Mouse (Mus musculus) liver, embryonic 16.5 days (tissue): ENCODE measurements around the gene Abcc6. TPM values are rescaled to one million over a fixed set of nuclear protein-coding genes. Genes with fewer than 3 reads are reported as not detected.

Experiments
- ATAC-seq: fragments of 200-750 bp; cut with Nextera tagmentation; 2 replicates; pipeline ENCODE4 v1.8.0; 2017; ENCODE audit warnings: low read depth, mild to moderate bottlenecking, moderate number of reproducible peaks, moderate library complexity
- H3K27ac ChIP-seq: fragments of 300-500 bp; sonication (generic); 2 replicates; pipeline ENCODE4 v1.5.1; 2014; ENCODE audit warnings: mild to moderate bottlenecking, low read length
- H3K27me3 ChIP-seq: fragments of 300-500 bp; sonication (generic); 2 replicates; pipeline ENCODE4 v1.6.1; 2014; ENCODE audit warnings: low read depth, low read length, mixed read lengths; ENCODE audit not compliant: control insufficient read depth, insufficient read depth
- H3K36me3 ChIP-seq: fragments of 300-500 bp; sonication (generic); 2 replicates; pipeline ENCODE4 v1.6.1; 2014; ENCODE audit warnings: mild to moderate bottlenecking; ENCODE audit not compliant: control insufficient read depth, insufficient read depth
- H3K4me1 ChIP-seq: fragments of 300-500 bp; sonication (generic); 2 replicates; pipeline ENCODE4 v1.6.1; 2014; ENCODE audit warnings: low read depth, low read length, mixed read lengths; ENCODE audit not compliant: control insufficient read depth
- H3K4me2 ChIP-seq: fragments of 300-500 bp; sonication (generic); 2 replicates; pipeline ENCODE4 v1.6.1; 2014; ENCODE audit warnings: low read depth, low read length, mixed read lengths
- H3K4me3 ChIP-seq: fragments of 300-500 bp; sonication (generic); 2 replicates; pipeline ENCODE4 v1.5.1; 2014; ENCODE audit warnings: low read depth, mild to moderate bottlenecking, low read length
- H3K9ac ChIP-seq: fragments of 300-500 bp; sonication (generic); 2 replicates; pipeline ENCODE4 v1.6.1; 2014; ENCODE audit warnings: low read depth, low read length
- H3K9me3 ChIP-seq: fragments of 300-500 bp; sonication (generic); replicated peaks from 2 replicates; pipeline ENCODE4 v1.6.1; 2016; ENCODE audit warnings: low read length; ENCODE audit not compliant: control insufficient read depth
- WGBS: fragments of 180-500 bp; shearing (Covaris S2); extraction: QIAGEN DNeasy Blood & Tissue Kit; methylation state at CpG from one replicate; pipeline ENCODE4 v1.1.7; 2014; ENCODE audit not compliant: insufficient replicate concordance; 5-methylcytosine and 5-hydroxymethylcytosine counted together
- polyA plus RNA-seq: library from polyadenylated mRNA; unstranded; fragments of >200 nt; fragmentation: Nextera tagmentation; extraction: Ambion mirVana; gene quantifications from 2 replicates; pipeline ENCODE4 v1.2.1, GENCODE M21; 2015

Abcc6 gene
- polyA plus RNA-seq, 1 experiment from 2014 or later, result 19.2 TPM

DNA sequence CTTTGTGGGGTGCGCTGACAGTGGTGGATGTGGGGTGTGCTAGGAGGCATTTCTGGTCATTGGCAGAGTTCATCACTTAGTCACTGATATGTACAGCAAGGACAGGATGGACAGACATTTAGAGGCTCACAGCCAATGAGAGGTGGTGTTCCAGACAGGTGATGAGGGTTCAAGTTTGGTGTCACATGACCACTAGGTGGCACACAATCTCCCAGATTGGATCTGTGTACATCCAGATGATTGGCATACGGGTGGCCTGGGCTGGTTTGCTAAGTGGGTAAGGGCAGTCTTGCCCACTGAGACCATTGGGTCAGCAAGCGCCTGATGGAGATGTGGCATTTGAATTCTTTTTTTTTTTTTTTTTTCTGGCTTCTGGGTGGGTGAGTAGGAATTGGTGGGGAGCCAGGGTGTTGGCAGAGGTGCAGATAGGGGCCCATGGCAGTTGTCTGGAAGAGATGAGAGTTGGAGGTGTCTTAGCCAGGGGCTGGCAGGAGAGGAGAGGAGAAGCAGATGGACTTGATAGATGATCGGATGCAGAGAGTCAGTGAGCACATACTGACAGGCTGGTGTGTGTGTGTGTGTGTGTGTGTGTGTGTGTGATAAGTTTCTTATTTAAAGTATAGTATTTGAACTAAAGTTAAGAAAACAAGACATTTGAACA is 22.2 kb upstream of the Abcc6 start:
- Histone ChIP-seq H3K4me3 (no peak overlapping the region), H3K9ac (no peak overlapping the region), H3K27ac (no peak overlapping the region), H3K9me3 (no peaks in the 10 kb centered on the region), H3K36me3 (peaks cover 22% of the 10 kb centered on the region), H3K4me2 (no peak overlapping the region), H3K4me1 (no peaks in the 10 kb centered on the region), H3K27me3 (no peaks in the 10 kb centered on the region)
- WGBS, result 69% methylated on average over 4 of the region's 4 CpGs
- ATAC-seq, result no peak

DNA sequence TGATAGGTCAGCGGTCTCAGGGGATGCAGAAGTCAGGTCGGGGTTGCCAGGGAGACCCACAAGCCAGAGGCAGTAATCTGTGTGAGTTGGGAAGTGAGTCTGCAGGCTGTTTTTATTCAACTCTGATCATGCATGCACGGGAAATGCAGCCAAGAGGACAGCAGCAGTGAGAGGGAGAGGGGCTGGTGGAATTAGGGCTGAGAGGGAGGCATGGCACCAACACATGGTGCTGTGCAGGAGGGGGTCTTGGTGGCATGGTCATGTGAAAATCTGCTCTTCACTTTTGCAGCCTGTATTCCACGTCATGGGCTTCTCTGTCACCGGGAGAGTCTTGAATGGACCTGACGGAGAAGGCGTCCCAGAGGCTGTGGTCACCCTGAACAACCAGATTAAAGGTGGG is 19.9 kb upstream of the Abcc6 start:
- no peak for ATAC-seq
- no peak overlapping the region for H3K27ac ChIP-seq
- H3K27me3 ChIP-seq, result no peaks in the 10 kb centered on the region
- H3K9me3 ChIP-seq, result no peaks in the 10 kb centered on the region
- 85% methylated on average over 7 of the region's 7 CpGs for WGBS
- no peak overlapping the region for H3K9ac ChIP-seq
- peaks cover 37% of the 10 kb centered on the region for H3K36me3 ChIP-seq
- no peak overlapping the region for H3K4me2 ChIP-seq
- no peaks in the 10 kb centered on the region for H3K4me1 ChIP-seq
- H3K4me3 ChIP-seq, result no peak overlapping the region

DNA sequence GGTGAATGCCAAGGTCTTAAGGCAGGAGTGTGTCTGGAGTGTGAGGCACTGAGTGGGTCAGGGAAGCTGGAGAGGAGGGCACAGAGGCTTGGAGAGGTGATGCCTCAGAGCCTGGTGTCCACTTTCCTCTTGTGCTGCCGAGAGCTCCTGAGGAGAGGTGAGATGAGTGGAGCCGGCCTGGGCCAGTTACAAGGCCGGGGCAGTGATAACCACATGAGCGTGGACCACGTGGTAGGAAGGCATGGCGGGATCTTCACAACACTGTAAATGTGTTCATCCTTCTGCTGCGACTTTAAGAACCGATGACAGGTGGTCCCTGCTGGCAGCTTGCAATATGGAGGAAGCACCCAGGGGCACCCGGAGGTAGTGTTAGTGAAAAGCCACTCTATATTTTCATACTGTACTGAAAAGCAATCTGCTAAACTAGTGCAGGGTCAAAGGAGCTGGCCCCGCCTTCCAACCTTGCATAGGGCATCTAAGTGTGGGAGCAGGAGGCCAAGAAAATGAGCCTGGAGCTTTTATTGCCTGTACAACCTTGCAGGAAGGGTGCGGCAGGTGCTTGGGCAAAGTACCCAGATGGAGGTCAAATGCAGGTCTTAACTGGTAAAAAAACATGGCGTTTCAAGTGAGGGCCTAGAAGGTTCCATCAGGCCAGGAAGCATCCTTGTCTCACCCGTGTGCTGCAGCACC is 17.9 kb upstream of the Abcc6 start:
- no peak for ATAC-seq
- no peak overlapping the region for H3K27ac ChIP-seq
- no peaks in the 10 kb centered on the region for H3K4me1 ChIP-seq
- H3K9me3 ChIP-seq, result no peaks in the 10 kb centered on the region
- H3K4me2 ChIP-seq, result no peak overlapping the region
- H3K36me3 ChIP-seq, result peaks cover 36% of the 10 kb centered on the region
- no peak overlapping the region for H3K4me3 ChIP-seq
- H3K9ac ChIP-seq, result no peak overlapping the region
- no peaks in the 10 kb centered on the region for H3K27me3 ChIP-seq
- 76% methylated on average over 13 of the region's 13 CpGs for WGBS

DNA sequence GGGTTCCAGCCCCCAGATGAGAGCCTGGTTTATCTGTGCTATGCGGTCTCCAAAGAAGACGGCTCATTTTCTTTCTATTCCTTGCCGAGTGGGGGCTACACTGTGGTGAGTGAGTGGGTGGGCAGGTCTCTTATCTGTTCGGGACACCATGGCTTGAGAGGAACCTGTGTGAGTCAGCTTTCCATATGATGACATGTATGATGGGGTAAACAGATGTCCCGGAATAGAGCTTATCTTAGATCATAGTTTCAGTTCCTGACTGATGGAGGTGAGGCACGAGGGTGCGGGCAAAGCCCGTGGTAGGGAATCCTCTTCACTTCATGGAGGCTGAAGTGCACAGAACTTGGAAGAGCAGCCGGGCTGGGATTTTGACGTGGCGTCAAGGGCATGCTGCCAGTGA is 15.8 kb upstream of the Abcc6 start:
- Histone ChIP-seq H3K9ac (no peak overlapping the region), H3K27me3 (no peaks in the 10 kb centered on the region), H3K36me3 (peaks cover 31% of the 10 kb centered on the region), H3K4me2 (no peak overlapping the region), H3K27ac (no peak overlapping the region), H3K9me3 (no peaks in the 10 kb centered on the region), H3K4me3 (no peak overlapping the region), H3K4me1 (no peaks in the 10 kb centered on the region)
- ATAC-seq, result no peak
- 59% methylated on average over 11 of the region's 11 CpGs for WGBS

DNA sequence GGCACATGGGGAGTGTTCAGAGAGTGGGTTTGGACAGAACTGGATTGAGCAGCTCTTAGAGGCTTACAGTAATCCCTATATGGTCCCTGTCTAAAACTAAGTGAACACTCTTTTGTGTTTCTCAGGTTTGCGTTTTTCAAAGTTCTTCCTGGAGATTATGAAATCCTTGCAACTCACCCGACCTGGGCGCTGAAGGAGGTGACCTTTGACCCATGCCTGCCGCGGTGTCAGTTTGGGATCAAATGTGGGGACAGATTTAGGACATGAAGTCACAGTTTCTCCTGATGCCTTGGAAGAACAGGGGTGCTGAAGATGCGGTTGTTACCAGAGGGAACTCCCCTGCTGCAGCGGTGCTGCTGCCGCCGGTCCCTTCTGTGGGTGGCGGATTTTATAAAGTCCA is 14.0 kb upstream of the Abcc6 start:
- no peak for ATAC-seq

DNA sequence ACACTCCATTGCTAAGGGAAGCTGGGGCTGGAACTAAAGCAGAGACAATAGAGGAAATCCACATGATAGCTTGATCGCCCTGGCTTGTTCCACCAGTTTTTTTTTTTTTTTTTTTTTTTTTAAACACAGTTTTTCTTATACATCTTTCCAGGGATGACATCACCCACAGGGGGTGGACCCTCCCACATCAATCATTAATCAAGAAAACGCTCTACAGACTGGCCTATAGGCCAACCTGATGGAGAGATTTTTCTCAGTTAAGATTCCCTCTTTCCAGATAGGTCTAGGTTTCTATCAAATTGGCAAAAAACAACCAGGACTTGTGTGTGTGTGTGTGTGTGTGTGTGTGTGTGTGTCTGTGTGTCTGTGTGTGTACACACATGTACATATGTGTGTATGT is 9.8 kb upstream of the Abcc6 start:
- H3K9me3 ChIP-seq, result no peaks in the 10 kb centered on the region
- H3K4me2 ChIP-seq, result no peak overlapping the region
- H3K4me3 ChIP-seq, result no peak overlapping the region
- H3K4me1 ChIP-seq, result peaks cover 10% of the 10 kb centered on the region
- no peak for ATAC-seq
- H3K27me3 ChIP-seq, result no peaks in the 10 kb centered on the region
- peaks cover 9% of the 10 kb centered on the region; the same call in 1 of the 2 replicates for H3K36me3 ChIP-seq
- WGBS, result 56% methylated on average over 2 of the region's 2 CpGs
- no peak overlapping the region for H3K27ac ChIP-seq
- H3K9ac ChIP-seq, result no peak overlapping the region

More for the DNA sequence above, 14.0 kb upstream of the Abcc6 start:
- H3K4me1 ChIP-seq, result no peaks in the 10 kb centered on the region
- H3K4me2 ChIP-seq, result no peak overlapping the region
- 80% methylated on average over 10 of the region's 10 CpGs for WGBS
- no peak overlapping the region for H3K9ac ChIP-seq
- H3K36me3 ChIP-seq, result peaks cover 25% of the 10 kb centered on the region
- no peaks in the 10 kb centered on the region for H3K9me3 ChIP-seq
- H3K27ac ChIP-seq, result no peak overlapping the region
- H3K4me3 ChIP-seq, result no peak overlapping the region
- no peaks in the 10 kb centered on the region for H3K27me3 ChIP-seq

DNA sequence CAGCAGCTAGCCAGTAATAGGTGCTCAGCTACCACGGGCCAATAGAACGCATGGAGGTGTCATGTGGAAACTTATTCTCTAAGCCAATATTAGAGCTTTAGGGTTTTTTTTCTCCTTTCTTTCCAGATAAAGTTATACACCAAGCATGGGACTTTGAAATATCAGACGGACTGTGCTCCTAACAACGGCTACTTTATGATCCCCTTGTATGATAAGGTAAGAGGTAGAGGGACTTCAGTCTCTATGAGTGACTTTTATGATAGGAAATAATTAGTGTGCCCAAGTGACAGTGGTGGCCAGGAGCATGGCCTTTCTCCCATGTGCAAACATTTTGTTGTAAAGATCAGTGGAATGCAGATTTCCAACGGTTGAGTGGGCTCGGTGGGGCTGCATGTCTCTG is 7.3 kb upstream of the Abcc6 start:
- Histone ChIP-seq H3K9ac (no peak overlapping the region), H3K27me3 (no peaks in the 10 kb centered on the region), H3K4me1 (peaks cover 25% of the 10 kb centered on the region), H3K36me3 (peaks cover 3% of the 10 kb centered on the region; the same call in 1 of the 2 replicates), H3K4me3 (no peak overlapping the region), H3K9me3 (no peaks in the 10 kb centered on the region), H3K27ac (no peak overlapping the region), H3K4me2 (no peak overlapping the region)
- ATAC-seq, result no peak
- WGBS, result 70% methylated on average over 6 of the region's 6 CpGs

DNA sequence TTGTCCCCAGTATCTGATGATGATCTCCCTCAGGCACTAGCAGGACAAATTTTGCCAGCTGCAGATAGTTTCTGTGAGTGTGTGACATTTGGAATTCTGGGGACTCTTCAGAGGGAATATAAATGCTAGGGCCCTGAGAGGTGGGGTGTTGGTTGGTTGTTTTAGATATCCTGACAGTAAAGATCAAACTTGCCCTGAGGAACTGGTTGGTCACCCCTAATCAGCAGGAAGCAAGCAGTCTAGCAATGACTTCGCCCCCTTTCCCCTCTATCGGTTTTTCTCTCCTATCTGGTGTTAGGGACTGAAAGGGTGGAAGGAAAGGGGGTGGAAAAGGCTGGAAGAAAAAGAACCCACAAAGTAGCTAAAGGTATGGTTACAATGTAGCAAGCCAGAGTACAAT is 5.4 kb upstream of the Abcc6 start:
- Histone ChIP-seq H3K4me1 (peaks cover 36% of the 10 kb centered on the region), H3K4me3 (no peak overlapping the region), H3K9ac (no peak overlapping the region), H3K27ac (no peak overlapping the region), H3K27me3 (no peaks in the 10 kb centered on the region), H3K36me3 (no peaks in the 10 kb centered on the region), H3K9me3 (no peaks in the 10 kb centered on the region), H3K4me2 (no peak overlapping the region)
- whole genome bisulfite sequencing, result 36% methylated on average over 2 of the region's 2 CpGs
- no peak for ATAC-seq

DNA sequence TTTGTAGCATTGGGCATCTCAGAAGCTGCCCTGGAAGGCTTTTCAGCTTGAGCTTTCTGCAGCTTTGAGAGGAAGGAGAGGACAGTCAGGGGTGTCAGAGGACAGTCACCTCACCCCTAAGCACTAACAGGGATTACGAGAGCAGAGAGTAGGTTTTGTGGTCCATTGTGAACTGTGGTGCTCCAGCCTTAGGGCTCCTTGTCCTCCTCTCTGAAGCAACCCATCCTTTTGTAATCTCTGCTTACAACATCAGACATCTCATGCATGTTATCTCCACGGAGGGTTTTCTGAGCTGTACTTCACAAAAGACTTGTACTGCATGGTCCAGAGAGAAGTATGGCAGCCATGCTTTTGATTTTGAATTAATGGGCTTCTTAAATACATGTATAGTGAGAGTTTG is 4.9 kb upstream of the Abcc6 start:
- ATAC-seq, result no peak
- H3K27ac ChIP-seq, result no peak overlapping the region
- no peaks in the 10 kb centered on the region for H3K9me3 ChIP-seq
- H3K27me3 ChIP-seq, result no peaks in the 10 kb centered on the region
- no peaks in the 10 kb centered on the region for H3K36me3 ChIP-seq
- H3K4me2 ChIP-seq, result peak overlapping the region; percentile 87
- peaks cover 36% of the 10 kb centered on the region for H3K4me1 ChIP-seq
- WGBS, result 41% methylated on average over 2 of the region's 2 CpGs
- H3K4me3 ChIP-seq, result peak overlapping the region; percentile 77
- no peak overlapping the region for H3K9ac ChIP-seq
